Mouse (Mus musculus) neutrophil, adult 5-6 weeks (primary cell): ENCODE results near the gene Crybb2. TPM values are rescaled to one million over a fixed set of nuclear protein-coding genes. Genes with fewer than 3 reads are reported as not detected.

Experiments used
- ATAC-seq: fragments of 151-379, 151-347 bp; 2 replicates; pipeline ENCODE4 v1.8.0; 2017; ENCODE audit warnings: mild to moderate bottlenecking, moderate TSS enrichment; ENCODE audit not compliant: insufficient number of reproducible peaks, poor library complexity, low FRiP score, severe bottlenecking; ENCODE audit errors: extremely low read depth
- total RNA-seq: library from RNA; stranded (forward); fragments of 200-1000 nt; gene quantifications from 2 replicates; pipeline ENCODE4 v1.2.3, GENCODE M21; 2017

Crybb2 gene
- total RNA-seq, 1 experiment from 2014 or later: not detected

DNA sequence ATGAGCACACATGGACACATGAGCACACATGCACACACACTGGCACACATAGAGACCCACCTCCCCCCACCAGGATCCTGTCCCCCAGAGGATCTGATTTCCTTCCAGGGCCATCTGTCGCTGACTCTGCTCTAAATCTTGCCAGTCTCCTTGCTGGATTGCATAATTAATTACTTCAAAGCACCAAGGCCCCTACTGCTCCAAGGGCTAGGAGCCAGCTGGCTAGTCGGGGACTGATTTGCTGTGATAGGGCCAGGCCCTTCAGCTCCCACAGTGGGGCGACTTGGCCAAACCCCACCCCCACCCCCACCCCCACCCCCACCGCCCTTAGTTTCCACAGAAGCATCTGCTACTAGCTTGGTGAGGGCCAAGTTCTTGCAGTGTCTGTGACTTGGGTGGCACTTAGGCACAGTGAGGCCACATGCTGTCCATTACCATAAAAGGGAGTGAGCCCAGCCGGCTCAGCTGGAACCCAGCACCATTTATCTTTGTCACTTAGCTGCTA, 28.3 kb downstream of the Crybb2 start:
- ATAC-seq: no peak

DNA sequence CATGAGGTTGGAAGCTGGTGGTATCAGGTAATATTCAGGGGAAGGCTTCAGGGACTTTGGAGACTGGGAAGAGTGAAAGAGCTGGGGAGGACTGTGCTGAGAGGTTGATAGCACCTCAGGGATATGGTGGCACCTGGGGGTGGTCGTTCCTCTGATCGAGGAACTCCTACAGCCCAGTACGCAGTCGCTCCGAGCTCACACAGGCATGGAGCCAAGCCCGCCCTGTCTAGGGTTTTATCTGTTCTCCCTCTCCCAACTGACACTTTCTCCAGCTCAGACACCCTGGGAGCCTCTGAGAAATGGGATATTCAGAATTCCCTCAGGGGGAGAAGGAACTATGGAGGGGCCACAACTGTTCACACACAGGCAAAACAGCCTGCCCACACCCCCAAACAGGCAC, 29.1 kb downstream of the Crybb2 start:
- no peak for ATAC-seq

DNA sequence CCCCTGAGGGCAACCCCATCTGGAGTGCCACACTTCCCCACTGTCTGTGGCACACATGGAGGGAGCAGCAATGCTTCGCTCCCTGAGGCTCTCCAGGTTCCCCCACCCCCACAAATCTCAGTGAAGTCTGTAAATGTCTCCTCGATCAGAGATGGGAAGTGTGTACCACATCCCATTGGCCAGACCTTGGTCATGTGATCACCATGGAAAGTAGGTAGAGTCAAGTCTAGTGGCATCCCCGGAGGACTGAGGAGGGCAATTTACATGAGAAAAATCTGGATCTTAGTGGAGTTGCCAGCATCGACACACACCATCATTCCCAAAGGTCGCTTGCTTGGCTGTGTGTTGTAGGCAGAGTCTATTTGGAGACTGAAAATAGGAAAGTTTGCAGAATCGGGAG, 31.3 kb downstream of the Crybb2 start:
- no peak for ATAC-seq

DNA sequence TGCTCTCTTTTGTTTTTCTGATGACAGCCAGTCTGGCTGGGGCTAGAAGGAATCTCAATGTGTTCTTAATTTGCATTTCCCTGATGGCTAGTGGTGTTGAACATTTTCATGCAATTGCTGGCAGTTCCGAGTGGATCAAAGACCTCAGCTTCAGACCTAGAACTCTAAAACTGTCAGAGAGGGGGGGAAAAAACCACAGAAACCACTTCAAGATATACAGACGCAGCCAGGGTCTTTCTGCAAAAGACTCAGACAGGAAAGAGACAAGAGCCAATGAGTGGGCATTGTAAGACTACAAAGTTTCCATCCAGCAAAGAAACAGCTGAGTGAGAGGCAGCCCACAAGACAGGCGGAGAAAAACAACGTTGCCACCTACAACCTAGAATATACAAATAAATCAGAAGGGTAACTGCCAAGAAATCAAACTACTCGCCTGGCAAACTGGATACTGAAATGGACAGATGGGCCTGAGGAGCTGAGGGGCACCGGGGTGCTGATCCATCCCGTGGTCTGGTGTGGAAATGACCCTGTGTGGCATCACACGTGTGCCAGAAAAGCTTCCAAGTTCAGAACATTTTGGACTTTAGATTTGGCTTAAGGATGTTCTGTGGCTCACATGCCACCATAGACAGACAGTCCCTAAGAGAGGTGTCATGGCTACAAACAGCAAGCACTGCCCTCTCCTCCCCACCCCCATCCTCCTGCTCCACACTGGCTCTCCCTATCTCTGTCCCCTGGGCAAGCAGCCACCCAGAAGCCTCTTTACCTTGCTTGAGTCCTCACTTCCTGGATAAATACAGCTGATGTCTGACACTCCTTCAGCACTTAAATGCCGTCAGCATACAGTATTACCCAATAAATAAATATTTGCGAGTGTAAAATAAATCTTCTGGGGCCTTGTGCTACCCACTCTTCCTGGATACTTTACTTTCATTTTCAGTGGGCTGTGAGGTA, 34.5 kb downstream of the Crybb2 start:
- ATAC-seq: no peak

DNA sequence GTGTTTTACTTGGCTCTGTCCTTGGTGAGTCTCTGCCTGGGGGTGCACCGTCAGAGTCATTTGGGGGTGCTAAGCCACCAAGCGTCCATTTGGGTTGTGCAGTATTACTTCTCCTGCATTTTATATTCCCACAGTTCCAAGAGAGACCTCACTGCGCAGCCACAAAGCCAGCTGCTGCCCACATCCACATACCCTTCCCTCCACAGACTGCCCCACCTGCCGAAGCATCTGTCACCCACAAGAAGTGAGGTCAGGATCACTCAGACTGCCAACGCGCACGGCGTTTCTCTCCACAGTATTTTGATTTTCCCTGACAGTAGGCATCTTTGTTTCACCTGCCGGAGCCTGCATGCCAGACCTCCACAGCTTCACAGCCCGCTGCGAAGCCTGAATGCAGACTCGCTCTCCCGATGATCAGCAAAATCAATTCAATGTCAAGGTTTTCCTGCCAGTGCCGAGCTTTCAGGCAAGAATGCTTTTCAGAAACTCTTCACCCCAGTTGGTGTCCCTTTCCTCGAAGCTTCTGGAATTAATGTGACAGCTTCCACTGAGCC, 38.6 kb downstream of the Crybb2 start:
- no peak for ATAC-seq

DNA sequence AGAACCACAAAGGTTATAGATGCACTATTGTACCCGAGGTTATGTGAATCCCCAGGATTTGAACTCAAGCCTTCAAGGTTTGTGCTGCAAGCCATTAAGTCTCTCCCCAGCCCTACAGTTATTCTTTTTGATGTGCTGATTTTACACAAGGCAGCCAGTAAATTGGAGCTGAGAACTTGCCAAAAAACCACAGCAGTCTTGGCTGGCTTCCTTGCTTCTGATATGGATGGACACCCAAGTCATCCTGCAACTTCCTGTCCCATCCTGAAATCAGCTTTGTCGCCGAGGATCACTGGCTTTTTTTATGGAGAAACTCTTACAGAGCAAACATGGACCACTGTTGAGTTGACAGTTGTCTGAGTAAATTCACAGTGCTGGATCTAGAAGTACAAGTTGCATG, 39.8 kb downstream of the Crybb2 start:
- ATAC-seq: no peak

DNA sequence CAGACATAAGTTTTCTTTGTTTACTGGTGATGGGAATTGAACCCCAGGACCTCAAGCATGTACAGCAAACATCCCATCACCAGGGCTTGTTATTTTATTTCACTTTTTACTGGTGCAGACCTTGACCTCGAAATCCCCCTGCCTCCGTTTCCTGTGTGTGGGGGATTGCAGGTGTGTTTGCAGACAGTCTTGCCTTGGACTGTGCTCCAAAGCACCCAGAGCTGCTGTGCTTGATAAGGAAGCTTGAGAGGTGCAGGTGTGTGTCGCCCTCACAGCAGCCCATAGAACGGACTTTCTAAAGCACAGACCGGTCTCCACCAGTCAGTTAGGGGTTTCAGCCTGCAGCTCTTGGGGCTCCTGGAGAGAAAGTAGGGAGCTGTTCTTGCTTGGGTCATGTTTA, 43.2 kb downstream of the Crybb2 start:
- no peak for ATAC-seq

DNA sequence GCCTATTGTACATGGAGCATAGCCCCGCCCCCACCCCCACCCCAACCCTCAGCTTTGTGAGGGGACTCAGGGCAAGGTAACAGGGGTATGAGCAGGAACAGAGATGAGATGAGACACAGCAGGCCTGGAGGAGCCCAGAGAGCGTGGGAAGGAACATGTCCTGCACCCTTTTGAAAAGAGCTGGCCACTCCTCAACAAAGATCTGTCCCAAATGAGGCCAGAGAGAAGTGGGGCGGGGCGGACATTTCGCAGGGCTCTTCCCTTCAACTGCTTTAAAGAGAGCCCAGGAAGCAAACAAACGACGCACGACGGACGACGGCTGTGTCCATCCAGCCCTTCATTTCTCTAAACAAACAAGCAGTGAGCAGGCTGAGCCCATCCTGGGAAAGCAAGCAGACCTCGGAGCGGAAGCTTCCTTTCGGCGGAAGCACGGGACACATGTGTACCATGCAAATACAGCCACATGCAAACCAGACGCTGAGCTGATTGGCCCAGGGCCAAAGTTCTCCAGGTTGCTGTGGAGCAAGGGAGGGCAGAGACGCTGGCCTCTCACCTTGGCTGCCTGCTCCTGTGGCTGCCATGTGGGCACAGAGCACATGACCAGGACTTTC, 45.7 kb downstream of the Crybb2 start:
- peak; percentile 17; the same call in 1 of the 2 replicates for ATAC-seq

DNA sequence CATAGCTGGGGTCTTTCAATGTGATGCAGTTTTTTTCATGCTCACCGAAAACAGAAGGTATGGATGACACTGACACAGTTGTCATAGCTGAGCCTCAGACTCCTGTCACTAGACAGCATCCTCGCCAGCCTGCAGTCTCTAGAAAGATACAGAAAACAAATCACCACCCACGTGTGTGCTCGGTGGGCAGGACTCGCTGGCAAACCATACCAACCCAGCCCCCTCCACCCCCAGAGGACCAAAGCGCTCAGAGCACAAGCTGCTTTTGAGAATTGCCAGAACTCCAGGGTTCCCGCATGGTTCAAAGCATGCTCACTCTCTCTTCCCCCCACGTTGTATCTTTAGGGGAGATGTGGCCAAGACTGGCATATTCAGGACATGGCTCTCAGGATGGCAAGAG, 51.7 kb downstream of the Crybb2 start:
- ATAC-seq: no peak

DNA sequence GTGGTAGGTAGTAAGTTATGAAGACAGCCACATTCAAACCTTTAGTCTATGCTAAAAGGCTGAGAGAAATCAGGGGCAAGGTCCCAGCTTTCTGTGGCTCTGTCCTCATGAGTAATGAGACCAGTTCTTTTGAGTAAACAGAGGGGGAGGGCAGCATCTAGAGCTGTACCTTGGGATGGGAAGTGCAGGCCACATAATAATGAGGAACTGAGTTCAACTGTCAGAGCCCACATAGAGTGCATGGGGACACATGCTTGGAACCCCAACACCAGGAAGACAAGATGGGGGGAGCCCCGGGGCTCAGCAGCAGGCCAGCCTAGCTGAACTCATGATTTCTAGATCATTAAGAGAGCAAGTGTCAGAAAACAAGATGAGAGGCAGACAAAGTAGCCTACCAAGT, 52.9 kb downstream of the Crybb2 start:
- ATAC-seq: no peak

DNA sequence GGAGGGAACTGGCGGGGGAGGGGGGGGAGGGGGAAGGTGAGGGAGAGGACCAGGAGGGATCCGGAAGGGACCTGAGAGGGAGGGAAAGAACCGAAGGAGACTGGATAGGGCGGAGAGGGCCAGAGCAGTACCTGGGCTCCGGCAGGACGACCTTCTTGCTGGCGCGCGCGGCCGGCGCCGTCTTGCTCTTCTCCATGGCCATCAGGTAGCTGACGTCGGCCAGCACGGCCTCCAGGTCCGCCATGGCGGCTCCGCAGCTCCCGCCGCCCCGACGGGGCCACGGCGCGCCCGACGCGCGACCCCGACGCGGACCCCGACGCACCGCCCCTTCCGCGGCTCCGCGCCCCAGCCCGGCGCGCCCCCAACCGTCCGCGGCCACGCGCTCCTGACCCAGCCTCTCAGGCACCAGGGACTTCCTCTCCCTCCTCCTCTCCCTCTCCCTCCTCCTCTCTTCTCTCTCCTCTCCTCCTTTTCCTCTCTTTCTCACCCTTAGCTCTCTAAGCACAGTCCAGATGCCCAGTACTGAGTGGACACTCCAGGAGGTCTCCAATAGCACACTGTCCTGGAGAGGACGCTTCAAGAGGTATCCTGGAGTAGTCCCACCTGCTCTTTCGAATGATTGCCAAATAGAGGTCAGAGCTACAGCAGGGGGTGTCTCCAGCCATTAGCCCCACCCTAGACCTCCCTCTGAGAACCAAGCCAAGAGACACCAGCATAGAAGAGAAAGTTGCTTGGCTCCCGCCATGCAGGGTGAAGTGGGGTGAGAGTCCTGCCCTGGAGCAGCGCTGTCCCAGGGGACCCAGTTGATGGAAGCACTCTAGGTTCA, 54.5 kb downstream of the Crybb2 start, which contains the start of gene Grk3:
Gene Grk3, minus strand, starts transcription at position 556 of the 826 bp plus-strand sequence.
- ATAC-seq: no peak

DNA sequence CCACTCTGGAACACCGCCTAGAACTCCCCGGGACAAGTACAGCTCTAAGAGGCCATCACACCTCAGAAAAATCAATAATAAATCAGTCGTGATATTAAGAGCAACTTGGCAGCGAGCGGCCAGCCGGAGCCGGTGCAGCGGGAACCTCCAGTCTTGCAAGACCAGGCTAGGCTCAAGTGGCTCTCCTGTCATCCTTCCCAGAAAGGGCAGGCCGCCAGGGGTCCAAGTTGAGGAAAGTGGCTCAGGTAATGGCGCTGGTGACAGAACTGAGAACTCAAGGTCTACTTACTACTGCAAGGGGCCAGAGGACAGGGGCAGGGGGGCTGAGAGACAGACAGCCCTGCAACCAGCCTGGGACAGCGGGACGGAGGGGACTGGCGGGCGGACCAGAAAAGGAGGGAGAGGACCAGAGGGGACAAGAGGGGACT, 55.1 kb downstream of the Crybb2 start:
- no peak for ATAC-seq

DNA sequence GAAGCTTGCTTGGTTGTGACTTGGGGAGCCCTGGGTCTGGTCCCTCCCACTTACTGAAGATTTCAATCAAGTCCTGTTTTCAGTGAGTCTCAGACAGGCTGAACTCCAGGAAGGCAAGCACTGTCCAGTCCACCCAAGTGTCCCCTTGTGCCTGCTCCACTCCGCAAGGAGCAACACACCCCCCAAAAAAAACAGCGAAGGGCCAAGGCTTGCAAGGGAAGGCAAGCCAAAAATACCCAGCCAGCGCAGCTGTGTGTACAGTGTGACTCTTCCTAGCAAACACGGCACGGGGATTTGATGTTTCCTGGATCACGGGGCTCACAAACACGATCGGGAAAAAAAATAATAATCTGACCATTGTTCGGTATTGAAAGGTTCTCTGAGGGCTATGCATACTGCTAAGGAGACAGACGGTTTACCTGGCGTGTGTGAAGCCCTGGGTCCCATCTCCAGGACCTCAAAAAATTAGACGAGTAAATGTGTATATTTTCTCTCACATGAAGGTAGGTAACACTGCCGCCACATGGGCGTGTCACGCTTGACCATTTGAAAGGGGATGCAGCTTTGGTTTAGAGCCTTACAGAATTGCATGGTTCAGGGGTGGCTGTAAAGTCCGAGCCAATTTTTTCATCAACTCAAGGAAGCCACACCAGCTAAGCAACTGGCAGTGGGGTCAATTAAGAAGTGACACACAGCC, 55.7 kb downstream of the Crybb2 start:
- ATAC-seq: no peak

DNA sequence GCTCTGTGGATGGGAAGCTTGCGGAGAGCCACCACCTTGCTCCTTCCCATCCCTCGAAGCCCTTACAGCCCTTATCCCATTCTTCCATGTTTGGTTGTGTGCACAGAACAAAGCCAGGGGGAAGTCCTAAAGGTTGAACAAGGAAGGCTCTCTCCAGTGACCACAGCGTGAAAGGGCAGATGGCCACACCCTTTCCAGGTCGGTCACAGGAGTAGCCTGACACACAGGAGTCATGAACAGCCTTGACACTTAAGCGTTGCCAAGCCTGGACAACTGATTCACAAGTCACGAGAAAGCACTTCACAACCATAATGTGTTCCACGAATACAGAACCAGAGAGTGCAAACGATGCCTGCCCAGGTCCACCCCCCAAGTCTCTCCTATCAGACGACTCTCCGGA, 58.0 kb downstream of the Crybb2 start:
- no peak for ATAC-seq

DNA sequence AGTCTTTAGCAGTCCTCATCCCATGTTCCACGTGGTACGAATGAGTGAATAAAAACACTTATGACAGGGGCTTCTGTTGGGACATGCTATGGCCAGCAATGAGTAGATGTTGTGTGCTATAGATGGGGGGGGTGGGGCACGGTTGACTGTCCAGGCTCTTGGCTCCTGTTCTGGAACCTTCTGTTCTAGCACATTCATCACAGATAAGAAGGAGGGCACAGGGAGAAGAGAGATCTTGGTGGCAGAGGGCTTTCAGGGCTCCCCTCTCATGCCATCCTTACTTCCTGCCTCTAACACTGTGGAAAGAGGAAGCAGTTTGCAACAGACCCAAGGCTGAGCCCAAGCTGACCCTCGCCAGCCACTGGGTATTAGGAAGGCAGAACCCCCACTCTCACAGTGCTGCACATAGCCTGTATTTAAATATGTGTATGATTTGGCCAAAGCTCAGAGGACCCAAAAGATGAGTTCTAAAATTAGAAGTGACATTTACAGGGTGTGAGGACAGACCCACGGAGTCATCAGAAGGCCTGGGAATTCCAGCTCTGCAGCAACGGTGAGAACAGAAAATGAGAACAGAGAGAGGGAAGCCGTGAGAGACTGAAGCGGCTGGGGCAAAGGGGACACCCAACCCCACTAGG, 60.6 kb downstream of the Crybb2 start:
- no peak for ATAC-seq

DNA sequence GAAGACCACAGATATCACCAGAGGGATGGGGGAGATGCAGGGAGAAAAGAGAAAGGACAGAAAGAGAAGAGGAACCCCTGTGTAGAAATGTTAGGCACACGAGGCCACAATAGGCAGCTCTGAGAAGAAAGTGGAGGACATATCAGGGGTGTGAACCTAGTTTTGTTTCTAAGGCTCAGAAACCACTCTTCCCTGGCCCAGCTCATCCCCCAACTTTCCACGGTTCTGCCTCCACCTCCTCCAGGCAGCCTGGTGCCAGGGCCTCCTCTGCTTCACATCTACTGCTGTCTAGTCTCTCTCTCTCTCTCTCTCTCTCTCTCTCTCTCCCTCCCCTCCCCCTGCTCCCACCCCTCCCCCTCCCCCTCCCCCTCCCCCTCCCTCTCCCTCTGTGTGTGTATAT, 61.4 kb downstream of the Crybb2 start:
- ATAC-seq: no peak
